Mouse (Mus musculus): ENCODE data around the gene Lztfl1. TPM values are rescaled to one million over a fixed set of nuclear protein-coding genes. Genes with fewer than 3 reads are reported as not detected.
"Not testable (repeated sequence)": the region's sequence is repeated elsewhere in the genome, so short reads cannot be mapped to it uniquely, and the experiment has no call there.

The Lztfl1 gene
- polyA plus RNA-seq (2016; fragmentation: Nextera tagmentation; extraction: Ambion mirVana): 50.0 and 56.2 TPM in 2 replicates

DNA sequence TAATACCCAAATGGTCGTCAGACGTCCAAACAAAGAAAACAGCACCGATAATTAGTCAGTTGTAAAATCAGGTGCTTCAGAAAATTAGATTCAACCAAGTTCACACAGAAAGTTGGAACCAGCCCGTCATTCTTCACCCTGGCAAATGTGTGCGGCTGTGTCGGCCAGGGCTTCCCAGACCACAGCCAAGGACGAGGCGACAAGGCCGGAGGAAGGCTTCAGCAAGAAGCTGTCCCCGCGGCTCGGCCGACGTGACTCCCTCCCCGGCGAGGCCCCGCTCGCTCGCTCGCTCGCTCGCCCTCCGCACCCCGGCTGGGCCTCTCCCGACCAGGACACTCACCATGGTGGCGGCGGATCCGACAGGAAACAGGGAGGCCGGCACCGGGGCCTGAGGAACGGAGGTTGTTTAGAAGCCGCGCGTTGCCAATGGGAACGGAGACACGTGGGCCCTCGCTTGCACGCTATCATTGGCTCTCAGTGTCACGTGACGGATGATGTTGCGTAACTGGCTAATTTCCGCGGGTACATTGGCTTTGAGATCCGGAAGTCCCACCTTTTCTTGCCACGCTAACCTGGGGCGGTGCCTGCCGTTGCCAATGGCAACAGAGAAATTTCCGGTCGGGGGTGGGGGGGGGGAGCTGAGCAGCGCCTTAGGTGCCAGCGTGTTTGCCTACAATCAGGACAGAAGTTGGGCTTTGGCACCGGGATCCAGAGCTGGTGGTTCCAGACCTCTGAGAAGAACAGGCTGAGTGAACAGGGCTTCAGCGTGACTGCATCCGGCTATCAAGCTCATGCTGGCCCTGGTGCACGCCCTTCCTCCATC lies at the start of gene Lztfl1:
Gene Lztfl1, minus strand, starts transcription at position 512 of the 823 bp plus-strand sequence.
- Histone ChIP-seq H3K9ac (replicated peaks) (peak within 1 kb of the TSS; percentile 76), H3K4me3 (replicated peaks) (peak within 1 kb of the TSS; percentile 82), H3K27ac (peak within 1 kb of the TSS; percentile 73), H3K27me3 (peaks cover 3% of the 10 kb centered on the region; the same call in 1 of the 2 replicates), H3K9me3 (no peaks in the 10 kb centered on the region), H3K4me1 (replicated peaks) (peaks cover 6% of the 10 kb centered on the region), H3K4me2 (peak within 1 kb of the TSS; percentile 67), H3K36me3 (peaks cover under 1% of the 10 kb centered on the region; the same call in 1 of the 2 replicates)
- peak; percentile 99 for ATAC-seq (ENCODE audit: insufficient number of reproducible peaks, insufficient read depth, low FRiP score, low TSS enrichment, low read depth)
- 1% methylated on average over 55 of the region's 55 CpGs for WGBS

GRCm38 (mm10) chr9:123766996-123767395 lies 49.5 kb upstream of the Lztfl1 start:
- H3K4me2 ChIP-seq: no peak overlapping the region
- H3K36me3 ChIP-seq: no peaks in the 10 kb centered on the region
- 84% methylated on average over 3 of the region's 3 CpGs for WGBS
- H3K27ac ChIP-seq: no peak overlapping the region
- 0 out of 2 replicates have a peak, but pooled peaks cover 7% of the 10 kb centered on the region for H3K27me3 ChIP-seq
- no peaks in the 10 kb centered on the region for H3K9me3 ChIP-seq
- ATAC-seq (ENCODE audit: insufficient number of reproducible peaks, insufficient read depth, low FRiP score, low TSS enrichment, low read depth): no peak
- H3K4me3 ChIP-seq (replicated peaks): no peak overlapping the region
- H3K9ac ChIP-seq (replicated peaks): no peak overlapping the region
- no peaks in the 10 kb centered on the region for H3K4me1 ChIP-seq (replicated peaks)

GRCm38 (mm10) chr9:123763771-123764170 lies 46.3 kb upstream of the Lztfl1 start:
- no peaks in the 10 kb centered on the region for H3K27me3 ChIP-seq
- no peak for ATAC-seq (ENCODE audit: insufficient number of reproducible peaks, insufficient read depth, low FRiP score, low TSS enrichment, low read depth)
- H3K36me3 ChIP-seq: no peaks in the 10 kb centered on the region
- no peak overlapping the region for H3K4me3 ChIP-seq (replicated peaks)
- no peak overlapping the region for H3K9ac ChIP-seq (replicated peaks)
- no peaks in the 10 kb centered on the region for H3K9me3 ChIP-seq
- H3K4me2 ChIP-seq: no peak overlapping the region
- no peaks in the 10 kb centered on the region for H3K4me1 ChIP-seq (replicated peaks)
- 66% methylated on average over 3 of the region's 3 CpGs for WGBS
- no peak overlapping the region for H3K27ac ChIP-seq

DNA sequence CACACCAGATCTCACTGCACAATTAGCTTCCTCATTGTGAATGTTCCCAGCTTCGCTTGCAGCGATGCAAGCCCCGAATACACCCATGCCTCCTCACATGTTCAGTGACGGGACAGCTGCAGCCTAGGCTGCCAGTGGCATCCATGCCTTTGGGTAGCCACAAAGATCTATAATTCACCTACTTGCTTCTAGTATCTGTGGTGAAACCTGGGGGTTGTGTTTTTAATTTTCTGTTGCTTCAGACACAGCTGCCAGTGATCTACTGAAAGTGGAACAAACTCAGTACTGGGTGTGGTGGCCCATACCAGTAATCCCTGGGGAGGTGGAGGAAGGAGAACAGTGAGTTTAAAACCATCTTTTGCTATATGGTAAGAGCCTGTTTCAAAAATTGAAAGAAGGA lies 45.4 kb upstream of the Lztfl1 start:
- Histone ChIP-seq H3K27ac (no peak overlapping the region), H3K9me3 (no peaks in the 10 kb centered on the region), H3K4me3 (replicated peaks) (no peak overlapping the region), H3K4me2 (no peak overlapping the region), H3K9ac (replicated peaks) (no peak overlapping the region), H3K4me1 (replicated peaks) (no peaks in the 10 kb centered on the region), H3K27me3 (no peaks in the 10 kb centered on the region), H3K36me3 (no peaks in the 10 kb centered on the region)
- 87% methylated on average over 4 of the region's 4 CpGs for WGBS
- no peak for ATAC-seq (ENCODE audit: insufficient number of reproducible peaks, insufficient read depth, low FRiP score, low TSS enrichment, low read depth)

DNA sequence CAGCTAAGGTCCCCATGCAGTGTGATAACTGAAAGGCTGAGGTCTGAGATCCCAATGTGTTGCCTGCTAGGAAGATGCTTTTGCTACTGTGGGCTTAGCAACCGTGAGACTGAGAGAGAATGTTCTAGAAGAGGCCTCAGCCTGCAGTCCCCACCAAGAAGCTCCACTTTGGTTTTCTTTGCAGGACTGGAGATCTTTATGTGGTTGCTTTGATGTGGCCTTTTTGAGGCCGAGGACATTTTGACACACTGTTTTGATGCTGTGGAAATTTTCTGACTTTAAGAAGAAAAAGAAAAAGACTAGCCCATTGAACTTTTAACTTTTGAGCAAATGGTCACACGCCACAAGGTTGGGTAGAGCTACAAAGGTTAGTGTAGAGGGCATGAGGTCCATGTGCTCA lies 43.3 kb upstream of the Lztfl1 start:
- H3K36me3 ChIP-seq: no peaks in the 10 kb centered on the region
- no peak overlapping the region for H3K4me3 ChIP-seq (replicated peaks)
- ATAC-seq (ENCODE audit: insufficient number of reproducible peaks, insufficient read depth, low FRiP score, low TSS enrichment, low read depth): no peak
- WGBS: 88% methylated on average over 3 of the region's 3 CpGs
- no peaks in the 10 kb centered on the region for H3K27me3 ChIP-seq
- H3K4me2 ChIP-seq: no peak overlapping the region
- H3K27ac ChIP-seq: no peak overlapping the region
- no peaks in the 10 kb centered on the region for H3K9me3 ChIP-seq
- no peaks in the 10 kb centered on the region for H3K4me1 ChIP-seq (replicated peaks)
- H3K9ac ChIP-seq (replicated peaks): no peak overlapping the region

GRCm38 (mm10) chr9:123758645-123759044 lies 41.1 kb upstream of the Lztfl1 start:
- Histone ChIP-seq H3K4me2 (no peak overlapping the region), H3K27me3 (no peaks in the 10 kb centered on the region), H3K27ac (no peak overlapping the region), H3K36me3 (no peaks in the 10 kb centered on the region), H3K4me3 (replicated peaks) (no peak overlapping the region), H3K9ac (replicated peaks) (no peak overlapping the region), H3K4me1 (replicated peaks) (no peaks in the 10 kb centered on the region), H3K9me3 (no peaks in the 10 kb centered on the region)
- no peak for ATAC-seq (ENCODE audit: insufficient number of reproducible peaks, insufficient read depth, low FRiP score, low TSS enrichment, low read depth)
- 71% methylated on average over 4 of the region's 4 CpGs for WGBS

DNA sequence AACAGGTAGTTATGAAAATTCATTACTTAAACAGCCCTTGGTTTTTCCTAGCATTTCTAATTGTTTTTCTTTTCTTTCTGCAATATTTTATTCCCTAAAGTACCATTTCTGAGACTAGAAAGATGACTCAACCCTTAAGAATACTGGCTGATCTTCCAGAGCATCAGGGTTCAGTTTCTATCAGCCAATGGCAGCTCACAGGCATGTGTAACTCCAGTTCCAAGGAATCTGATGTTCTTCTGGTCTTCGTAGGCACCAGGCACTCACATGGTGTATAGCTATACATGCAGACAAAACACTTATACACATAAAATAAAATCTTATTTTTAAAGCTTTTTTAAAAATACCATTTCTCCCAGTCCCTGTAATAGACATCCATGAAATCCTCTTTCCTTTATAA lies 40.7 kb upstream of the Lztfl1 start:
- H3K9me3 ChIP-seq: no peaks in the 10 kb centered on the region
- no peaks in the 10 kb centered on the region for H3K36me3 ChIP-seq
- no peak for ATAC-seq (ENCODE audit: insufficient number of reproducible peaks, insufficient read depth, low FRiP score, low TSS enrichment, low read depth)
- no peaks in the 10 kb centered on the region for H3K27me3 ChIP-seq
- no peaks in the 10 kb centered on the region for H3K4me1 ChIP-seq (replicated peaks)
- WGBS: 82% methylated on average over 1 of the region's 1 CpGs
- H3K9ac ChIP-seq (replicated peaks): no peak overlapping the region
- no peak overlapping the region for H3K4me3 ChIP-seq (replicated peaks)
- H3K4me2 ChIP-seq: no peak overlapping the region
- no peak overlapping the region for H3K27ac ChIP-seq

GRCm38 (mm10) chr9:123757326-123757725 lies 39.8 kb upstream of the Lztfl1 start:
- WGBS: 57% methylated on average over 2 of the region's 2 CpGs
- H3K27ac ChIP-seq: no peak overlapping the region
- H3K36me3 ChIP-seq: no peaks in the 10 kb centered on the region
- no peak for ATAC-seq (ENCODE audit: insufficient number of reproducible peaks, insufficient read depth, low FRiP score, low TSS enrichment, low read depth)
- H3K4me1 ChIP-seq (replicated peaks): no peaks in the 10 kb centered on the region
- H3K9ac ChIP-seq (replicated peaks): no peak overlapping the region
- no peaks in the 10 kb centered on the region for H3K27me3 ChIP-seq
- H3K4me3 ChIP-seq (replicated peaks): no peak overlapping the region
- H3K4me2 ChIP-seq: no peak overlapping the region
- no peaks in the 10 kb centered on the region for H3K9me3 ChIP-seq

DNA sequence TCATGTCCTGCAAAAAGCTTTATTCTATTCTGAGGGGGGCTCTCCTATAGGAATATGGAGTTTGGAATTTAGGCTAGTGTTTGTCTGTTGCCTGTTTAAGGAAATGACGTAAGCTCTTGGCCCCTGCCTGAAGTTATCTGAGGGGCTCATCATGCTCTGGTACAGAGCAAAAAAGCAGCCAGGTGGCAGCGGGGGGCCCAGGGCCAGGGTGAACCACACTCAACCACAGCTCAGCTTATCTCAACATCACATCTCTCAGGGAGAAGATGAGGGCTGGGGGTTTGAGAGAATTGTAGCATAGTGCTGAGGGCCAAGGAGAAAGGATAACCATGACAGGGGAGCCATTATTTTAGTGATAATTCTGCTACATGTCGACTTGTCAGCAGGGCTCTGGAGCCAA lies 39.3 kb upstream of the Lztfl1 start:
- Histone ChIP-seq H3K9ac (replicated peaks) (no peak overlapping the region), H3K27ac (no peak overlapping the region), H3K9me3 (no peaks in the 10 kb centered on the region), H3K4me3 (replicated peaks) (no peak overlapping the region), H3K36me3 (no peaks in the 10 kb centered on the region), H3K4me1 (replicated peaks) (no peaks in the 10 kb centered on the region), H3K27me3 (no peaks in the 10 kb centered on the region), H3K4me2 (no peak overlapping the region)
- no peak for ATAC-seq (ENCODE audit: insufficient number of reproducible peaks, insufficient read depth, low FRiP score, low TSS enrichment, low read depth)
- 77% methylated on average over 3 of the region's 3 CpGs for WGBS

GRCm38 (mm10) chr9:123754333-123754732 lies 36.8 kb upstream of the Lztfl1 start:
- Histone ChIP-seq H3K27ac (no peak overlapping the region), H3K27me3 (no peaks in the 10 kb centered on the region), H3K9me3 (no peaks in the 10 kb centered on the region), H3K4me2 (no peak overlapping the region), H3K4me3 (replicated peaks) (no peak overlapping the region), H3K9ac (replicated peaks) (no peak overlapping the region), H3K4me1 (replicated peaks) (no peaks in the 10 kb centered on the region), H3K36me3 (no peaks in the 10 kb centered on the region)
- WGBS: 84% methylated on average over 4 of the region's 4 CpGs
- no peak for ATAC-seq (ENCODE audit: insufficient number of reproducible peaks, insufficient read depth, low FRiP score, low TSS enrichment, low read depth)

- not testable (repeated sequence) for H3K27me3 ChIP-seq; H3K9ac ChIP-seq (replicated peaks); H3K4me1 ChIP-seq (replicated peaks); H3K4me3 ChIP-seq (replicated peaks); H3K9me3 ChIP-seq; H3K4me2 ChIP-seq; ATAC-seq (ENCODE audit: insufficient number of reproducible peaks, insufficient read depth, low FRiP score, low TSS enrichment, low read depth); H3K36me3 ChIP-seq; H3K27ac ChIP-seq
- WGBS: 94% methylated on average over 8 of the region's 8 CpGs
Observed at GRCm38 (mm10) chr9:123749687-123750086, 32.2 kb upstream of the Lztfl1 start.

DNA sequence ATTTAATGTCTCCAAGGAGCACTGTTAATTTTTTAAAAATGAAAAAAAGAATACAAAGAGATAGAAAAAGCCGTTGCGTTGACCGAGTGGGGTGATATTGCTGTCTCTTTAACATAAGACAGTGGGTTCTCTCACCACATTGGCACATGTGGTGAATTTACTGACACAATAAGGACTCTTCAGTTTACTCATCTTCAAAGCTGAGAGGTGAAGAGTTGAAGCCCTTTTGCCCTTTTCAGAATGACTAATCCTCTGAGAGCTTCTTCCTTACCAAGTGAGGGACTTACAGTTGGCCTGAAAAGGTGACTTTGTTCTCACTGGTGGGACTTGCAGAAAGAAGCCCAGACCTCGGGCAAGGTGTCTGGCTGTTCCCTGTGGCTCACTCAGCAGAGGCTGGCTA lies 23.3 kb upstream of the Lztfl1 start:
- 84% methylated on average over 4 of the region's 4 CpGs for WGBS
- Histone ChIP-seq H3K9me3 (no peaks in the 10 kb centered on the region), H3K27ac (no peak overlapping the region), H3K4me3 (replicated peaks) (no peak overlapping the region), H3K36me3 (no peaks in the 10 kb centered on the region), H3K27me3 (no peaks in the 10 kb centered on the region), H3K9ac (replicated peaks) (no peak overlapping the region), H3K4me2 (no peak overlapping the region), H3K4me1 (replicated peaks) (no peaks in the 10 kb centered on the region)
- ATAC-seq (ENCODE audit: insufficient number of reproducible peaks, insufficient read depth, low FRiP score, low TSS enrichment, low read depth): no peak

Measured in limb, embryonic 12.5 days (tissue).